Mouse (Mus musculus) heart, postnatal 0 days (tissue): ENCODE measurements around the gene St3gal3.

Experiments
- CTCF ChIP-seq: IDR thresholded peaks from 2 replicates; pipeline ENCODE4 v1.5.1; 2016; ENCODE audit warnings: antibody characterized with exemption, control low read depth, low read depth
- EP300 ChIP-seq: IDR thresholded peaks from 2 replicates; pipeline ENCODE4 v1.6.1; 2016; ENCODE audit warnings: antibody characterized with exemption, low read depth

DNA sequence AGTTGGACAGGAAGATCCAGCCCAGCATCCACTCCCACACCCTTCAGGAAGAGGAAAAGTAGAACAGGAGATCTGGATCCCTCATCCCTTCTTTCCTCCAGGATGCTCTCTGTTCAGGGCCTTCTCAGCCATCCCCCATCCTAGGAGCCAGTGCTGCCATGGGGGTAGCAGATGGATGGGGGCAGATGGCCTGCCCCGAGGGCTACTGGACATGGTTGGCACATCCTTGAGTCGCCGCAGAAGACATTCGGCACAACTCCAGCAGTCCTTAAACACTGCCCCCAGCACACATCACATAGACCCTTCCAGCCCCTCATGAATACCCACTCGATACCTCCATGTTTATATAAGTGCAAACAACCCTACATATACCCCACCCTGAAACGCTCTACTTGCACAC lies 238.7 kb downstream of the St3gal3 start:
- TF ChIP-seq CTCF (no peak), EP300 (no peak)
